Mouse (Mus musculus) stomach, postnatal 0 days (tissue): ENCODE measurements around the gene Tnk1.

ENCODE experiments used
- CTCF ChIP-seq: IDR thresholded peaks from 2 replicates; pipeline ENCODE4 v1.5.1; 2016; ENCODE audit warnings: antibody characterized with exemption, low read depth, mild to moderate bottlenecking, moderate library complexity
- EP300 ChIP-seq: optimal IDR thresholded peaks from 2 replicates; pipeline ENCODE3; 2016; ENCODE audit warnings: antibody characterized with exemption

DNA sequence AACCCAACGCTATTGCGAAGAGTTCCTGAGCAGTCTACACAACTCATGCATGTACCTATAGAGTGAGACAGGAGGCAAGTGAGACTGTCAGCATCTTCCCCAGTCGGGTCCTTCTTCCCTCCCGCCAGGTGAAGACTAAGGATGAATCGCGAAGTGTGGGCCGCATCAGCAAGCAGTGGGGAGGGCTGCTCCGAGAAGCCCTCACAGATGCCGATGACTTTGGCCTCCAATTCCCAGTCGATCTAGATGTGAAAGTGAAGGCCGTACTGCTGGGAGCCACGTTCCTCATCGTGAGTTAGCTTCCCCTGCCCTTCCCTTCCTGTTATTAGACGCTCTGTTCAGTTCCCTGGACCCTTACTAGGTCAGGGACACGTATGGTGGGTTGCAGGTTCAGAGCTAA, 8.6 kb downstream of the Tnk1 start:
- TF ChIP-seq CTCF: no peak
- TF ChIP-seq EP300: no peak
